Mouse (Mus musculus) adrenal gland, postnatal 14 days (tissue): ENCODE data around the gene Kazn. TPM values are rescaled to one million over a fixed set of nuclear protein-coding genes. Genes with fewer than 3 reads are reported as not detected.

Source experiments
- DNase-seq: peaks from one replicate; pipeline ENCODE4 v3.0.0; 2021; ENCODE audit warnings: mixed read lengths
- total RNA-seq: library from RNA; stranded (reverse); gene quantifications from 2 replicates; pipeline ENCODE4 v1.2.3, GENCODE M21; 2021

Kazn gene
- total RNA-seq, 1 experiment from 2014 or later = 18.2 TPM

DNA sequence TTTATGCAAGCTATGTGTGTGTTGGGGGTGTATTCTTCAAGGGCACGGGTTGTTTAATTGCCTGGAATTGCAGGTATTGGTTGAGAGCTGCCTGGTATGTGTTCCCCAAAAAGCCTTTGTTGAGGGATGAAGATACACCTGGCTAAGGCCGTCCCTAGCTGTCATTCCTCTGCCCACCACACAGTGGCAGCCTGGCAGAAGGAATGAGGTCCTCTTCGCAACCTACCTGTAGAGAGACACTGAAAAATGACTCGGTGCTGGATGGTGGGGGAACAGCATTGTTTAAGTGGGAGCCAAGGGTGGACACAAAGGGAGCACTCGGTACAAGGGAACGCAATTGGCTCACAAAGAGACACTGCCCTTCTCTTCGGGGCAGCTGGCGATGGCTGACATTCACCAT is 125.9 kb downstream of the Kazn start:
- DNase-seq = peak; percentile 35

DNA sequence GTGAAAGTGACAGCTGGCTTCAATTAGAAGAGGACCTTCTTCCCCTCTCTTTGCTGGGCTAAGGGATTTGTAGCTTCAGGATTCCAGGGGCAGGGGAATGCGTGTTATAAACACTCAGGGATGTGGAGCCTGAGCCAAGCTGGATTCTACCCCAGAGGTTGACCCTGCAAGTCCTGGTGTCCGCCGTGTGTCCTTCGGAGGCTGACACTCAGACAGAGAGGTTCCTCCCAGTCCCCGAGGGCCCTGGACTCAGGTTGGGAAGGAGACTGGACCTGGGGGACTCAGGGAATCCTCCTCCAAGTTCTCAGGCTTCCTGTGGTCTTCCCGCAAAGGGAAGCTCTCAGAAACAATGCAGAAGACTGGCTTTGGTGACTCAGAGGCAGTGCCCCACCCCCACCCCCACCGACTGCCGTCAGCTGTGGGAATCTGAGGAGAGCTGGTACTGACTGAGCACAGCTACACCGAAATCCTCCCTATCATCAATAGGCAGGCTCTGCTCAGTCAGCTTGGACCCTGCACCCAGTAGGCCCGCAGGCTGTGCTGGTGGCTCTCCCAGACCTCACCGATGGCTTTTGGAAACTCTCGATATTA is 136.0 kb downstream of the Kazn start:
- peak; percentile 34 for DNase-seq

- DNase-seq = peak; percentile 87
Observed at GRCm38 (mm10) chr4:142098303-142098702, 140.9 kb downstream of the Kazn start.

GRCm38 (mm10) chr4:142097871-142098270 is 141.3 kb downstream of the Kazn start:
- peak; percentile 81 for DNase-seq

GRCm38 (mm10) chr4:142095513-142096241 is 143.5 kb downstream of the Kazn start:
- DNase-seq = peak; percentile 92

- DNase-seq = no peak
Observed at GRCm38 (mm10) chr4:142094386-142094785, 144.8 kb downstream of the Kazn start.

DNA sequence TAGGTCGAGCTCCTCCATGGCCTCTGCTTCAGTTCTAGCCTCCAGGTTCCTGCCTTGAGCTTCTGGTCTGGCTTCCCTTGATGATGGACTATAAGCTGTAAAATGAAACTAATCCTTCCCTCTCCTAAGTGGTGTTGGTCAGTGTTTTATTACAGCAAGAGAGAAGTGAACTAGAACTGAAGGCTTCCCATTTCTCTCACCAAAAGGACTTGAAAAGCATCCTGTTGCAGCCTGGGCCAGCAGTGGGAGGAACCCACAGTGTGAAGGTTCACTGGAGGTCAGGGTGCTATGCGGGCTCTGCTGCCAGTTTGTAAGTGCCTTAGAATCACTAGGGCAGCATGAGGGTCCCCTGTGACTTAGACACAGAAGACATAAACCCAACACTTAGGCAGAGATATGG is 148.1 kb downstream of the Kazn start:
- no peak for DNase-seq

GRCm38 (mm10) chr4:142089966-142090365 is 149.2 kb downstream of the Kazn start:
- no peak for DNase-seq

DNA sequence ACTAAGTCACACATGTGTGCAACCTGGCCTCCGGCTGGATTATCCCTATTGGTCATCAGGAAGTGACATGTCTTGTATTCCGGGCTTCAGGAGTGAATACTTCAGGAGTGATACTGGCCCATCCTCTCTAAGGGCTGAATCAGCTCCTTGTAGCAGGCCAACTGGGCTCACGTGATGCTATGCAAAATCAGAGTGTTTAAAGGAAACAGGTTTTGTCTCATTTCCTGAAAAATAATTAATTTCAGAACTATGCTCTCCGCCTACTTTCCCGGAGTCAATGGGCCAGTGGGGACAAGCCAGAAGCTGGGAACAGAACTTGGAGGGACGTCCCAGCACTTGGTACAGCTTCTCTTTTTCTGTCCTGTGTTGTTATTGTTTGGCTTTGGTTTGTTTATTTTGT is 150.4 kb downstream of the Kazn start:
- no peak for DNase-seq

- no peak for DNase-seq
Observed at GRCm38 (mm10) chr4:142088409-142088808, 150.8 kb downstream of the Kazn start.

GRCm38 (mm10) chr4:142084936-142085563 is 154.2 kb downstream of the Kazn start:
- no peak for DNase-seq

DNA sequence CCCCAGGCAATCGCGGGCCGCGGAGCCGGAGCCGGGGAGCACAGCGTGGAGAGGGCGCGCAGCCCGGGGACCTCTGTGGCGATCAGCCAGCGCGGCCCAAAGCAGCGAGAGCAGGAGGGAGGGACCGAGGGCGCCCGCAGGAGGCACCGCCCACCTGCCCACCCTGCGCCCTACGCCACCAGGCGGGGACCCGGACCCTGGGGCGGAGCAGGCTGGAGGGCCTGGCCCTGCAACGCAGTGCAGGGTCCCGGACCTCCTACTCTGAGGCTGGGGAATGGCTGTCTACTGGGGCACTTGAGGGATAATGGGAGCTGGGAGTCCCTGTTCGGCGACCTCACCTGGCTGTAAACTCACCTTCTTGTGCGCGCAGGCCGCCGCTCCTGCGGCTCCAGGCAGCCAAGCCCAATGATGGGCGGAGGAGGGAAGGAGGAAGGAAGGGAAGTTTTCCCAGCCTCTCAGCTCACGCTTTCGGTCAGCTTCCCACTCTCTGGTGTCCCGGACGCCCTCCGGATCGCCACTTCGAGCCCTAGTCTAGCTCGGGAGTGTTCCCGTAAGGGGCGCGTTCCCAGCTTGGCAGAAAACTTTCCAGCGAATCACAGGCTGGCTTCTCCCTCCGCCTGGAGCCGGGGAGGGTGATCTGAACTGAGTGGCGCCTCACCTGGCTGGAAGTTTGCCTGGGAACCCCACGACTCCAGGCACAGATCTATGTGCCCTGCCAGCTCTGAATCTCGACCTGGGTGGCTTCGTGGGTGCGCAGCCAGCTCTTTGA is 154.9 kb downstream of the Kazn start, which contains the start of gene Tmem51:
Gene Tmem51 (minus strand): TSS at position 174 of the 769 bp plus-strand sequence.
- DNase-seq = peak; percentile 74

GRCm38 (mm10) chr4:142083762-142084130 is 155.5 kb downstream of the Kazn start:
- peak; percentile 90 for DNase-seq

DNA sequence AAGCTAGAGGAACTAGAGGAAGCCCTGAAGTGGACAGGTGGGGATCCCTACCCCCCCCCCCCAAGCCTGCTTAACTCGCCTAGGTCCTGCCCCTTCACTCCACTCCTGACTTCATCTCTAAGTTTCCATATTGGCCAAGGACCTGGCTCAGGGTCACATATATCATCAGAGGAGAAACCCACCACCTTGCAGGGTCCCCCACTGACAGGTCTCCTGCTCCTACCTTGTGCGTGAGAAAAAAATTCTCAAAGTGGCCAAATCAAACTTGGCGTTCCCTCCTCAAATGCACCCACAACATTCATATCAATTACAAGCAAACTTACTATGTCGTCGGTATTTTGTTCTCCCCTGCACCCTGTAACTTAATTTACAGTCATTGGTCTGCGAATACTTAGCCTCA is 156.0 kb downstream of the Kazn start:
- DNase-seq = no peak

DNA sequence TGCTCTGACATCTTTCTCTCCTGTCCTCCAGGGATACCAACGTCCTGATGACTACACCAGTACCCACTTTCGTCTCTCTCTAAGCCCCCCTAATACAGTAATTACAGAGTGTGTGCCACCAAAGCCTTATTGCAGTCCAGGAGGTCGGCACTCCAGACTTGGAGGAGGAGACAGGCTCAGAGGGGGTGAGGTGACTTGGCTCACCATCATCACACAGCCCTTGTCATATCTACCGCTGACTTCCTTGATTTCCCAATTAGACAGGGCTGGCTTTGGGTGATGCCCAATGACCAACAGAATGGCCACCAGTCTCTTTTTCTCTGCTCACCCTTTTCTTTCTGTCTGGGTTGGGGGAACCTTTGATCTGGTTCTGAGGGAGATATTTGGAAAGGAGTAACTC is 156.5 kb downstream of the Kazn start:
- no peak for DNase-seq

- peak; percentile 71 for DNase-seq
Observed at GRCm38 (mm10) chr4:142081631-142082283, 157.4 kb downstream of the Kazn start.

GRCm38 (mm10) chr4:142080901-142081630 is 158.1 kb downstream of the Kazn start:
- no peak for DNase-seq

GRCm38 (mm10) chr4:142080487-142080767 is 158.8 kb downstream of the Kazn start:
- DNase-seq = no peak

GRCm38 (mm10) chr4:142079629-142080486 is 159.3 kb downstream of the Kazn start:
- no peak for DNase-seq

DNA sequence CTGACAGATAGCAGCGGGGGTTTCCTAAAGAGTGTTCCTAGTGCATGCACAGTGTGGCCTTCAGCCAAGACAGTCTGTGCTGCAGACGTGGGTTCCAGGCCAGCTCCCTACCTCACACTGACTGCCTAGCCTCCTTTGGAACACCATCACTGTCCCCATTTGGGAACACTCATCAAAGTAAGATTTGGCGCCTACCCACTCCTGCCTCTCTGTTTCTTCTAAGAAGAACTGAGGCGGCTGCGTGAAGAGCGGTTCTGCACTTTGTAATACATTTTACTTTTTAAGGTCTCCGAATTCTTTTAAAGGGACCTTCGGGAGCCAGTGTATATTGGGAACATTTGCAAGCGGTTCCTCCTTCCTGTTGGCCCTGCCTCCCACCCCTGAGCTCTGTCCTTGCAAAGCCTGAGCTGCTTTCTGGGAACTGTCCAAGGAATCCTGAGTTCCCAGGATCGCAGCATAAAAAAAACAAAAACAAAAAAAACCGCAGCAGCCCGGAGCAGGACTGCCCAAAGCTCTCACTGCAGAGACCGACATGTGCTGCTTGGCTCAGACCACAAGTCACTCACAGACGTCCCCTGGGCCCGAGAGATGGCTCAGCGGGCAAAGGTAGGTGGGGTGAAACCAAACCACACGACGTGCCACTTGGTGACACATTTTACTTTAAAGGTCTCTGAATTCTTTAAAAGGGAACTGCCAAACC is 161.5 kb downstream of the Kazn start:
- DNase-seq = peak; percentile 72
